Mouse (Mus musculus) midbrain, postnatal 0 days (tissue): Measurements from ENCODE around the gene Smndc1. TPM values are rescaled to one million over a fixed set of nuclear protein-coding genes. Genes with fewer than 3 reads are reported as not detected.

Experiments used
- ATAC-seq: fragments of 200-750 bp; cut with Nextera tagmentation; 2 replicates; pipeline ENCODE4 v1.8.0; 2017; ENCODE audit warnings: moderate number of reproducible peaks, mild to moderate bottlenecking, moderate TSS enrichment, moderate library complexity; ENCODE audit not compliant: low FRiP score
- DNase-seq: peaks from one replicate; pipeline ENCODE4 v3.0.0-alpha.2; 2015; ENCODE audit warnings: low spot score
- H3K27ac ChIP-seq: fragments of 300-500 bp; sonication (generic); 2 replicates; pipeline ENCODE4 v1.5.1; 2014; ENCODE audit warnings: low read depth, mild to moderate bottlenecking, low read length, mixed read lengths
- H3K27me3 ChIP-seq: fragments of 300-500 bp; sonication (generic); 2 replicates; pipeline ENCODE4 v1.6.1; 2014; ENCODE audit warnings: low read length, control low read depth, mixed read lengths; ENCODE audit not compliant: insufficient read depth
- H3K36me3 ChIP-seq: fragments of 300-500 bp; sonication (generic); 2 replicates; pipeline ENCODE4 v1.6.1; 2014; ENCODE audit warnings: low read length, control low read depth, mixed read lengths; ENCODE audit not compliant: insufficient read depth
- H3K4me1 ChIP-seq: fragments of 300-500 bp; sonication (generic); 2 replicates; pipeline ENCODE4 v1.6.1; 2014; ENCODE audit warnings: mild to moderate bottlenecking, control low read depth, antibody characterized with exemption, low read length, mixed read lengths; ENCODE audit not compliant: insufficient read depth
- H3K4me2 ChIP-seq: fragments of 300-500 bp; sonication (generic); 2 replicates; pipeline ENCODE4 v1.6.1; 2014; ENCODE audit warnings: low read depth, mild to moderate bottlenecking, low read length, mixed read lengths; ENCODE audit not compliant: poor library complexity, severe bottlenecking
- H3K4me3 ChIP-seq: fragments of 300-500 bp; sonication (generic); 2 replicates; pipeline ENCODE4 v1.5.1; 2014; ENCODE audit warnings: low read depth, mild to moderate bottlenecking, low read length, moderate library complexity
- H3K9ac ChIP-seq: fragments of 300-500 bp; sonication (generic); replicated peaks from 2 replicates; pipeline ENCODE4 v1.6.1; 2014; ENCODE audit warnings: mild to moderate bottlenecking, low read length, moderate library complexity, mixed read lengths; ENCODE audit not compliant: poor library complexity, severe bottlenecking
- H3K9me3 ChIP-seq: fragments of 300-500 bp; sonication (generic); 2 replicates; pipeline ENCODE4 v1.6.1; 2016; ENCODE audit warnings: low read length, control low read depth
- CTCF ChIP-seq: IDR thresholded peaks from 2 replicates; pipeline ENCODE4 v1.5.1; 2016; ENCODE audit warnings: antibody characterized with exemption, mild to moderate bottlenecking
- WGBS: fragments of 180-500 bp; shearing (Covaris S2); extraction: QIAGEN DNeasy Blood & Tissue Kit; methylation state at CpG from one replicate; pipeline ENCODE4 v1.1.7; 2014; 5-methylcytosine and 5-hydroxymethylcytosine counted together
- polyA plus RNA-seq: library from polyadenylated mRNA; unstranded; fragments of >200 nt; fragmentation: Nextera tagmentation; extraction: Ambion mirVana; gene quantifications from 2 replicates; pipeline ENCODE4 v1.2.1, GENCODE M21; 2015
- total RNA-seq: library from RNA; depleted of rRNA; stranded (reverse); fragments of >200 nt; gene quantifications from 2 replicates; pipeline ENCODE4 v1.2.3, GENCODE M21; 2014

Smndc1 gene
- total and polyA plus RNA-seq, 2 experiments from 2014 or later = 8.9 to 35.0 TPM

GRCm38 (mm10) chr19:53393646-53394045 lies 3.3 kb upstream of the Smndc1 start:
- DNase-seq (no peak), ATAC-seq (no peak)
- Histone ChIP-seq H3K27me3 (no peaks in the 10 kb centered on the region), H3K4me2 (no peak overlapping the region), H3K9ac (no peak overlapping the region), H3K4me3 (no peak overlapping the region), H3K27ac (no peak overlapping the region), H3K9me3 (no peaks in the 10 kb centered on the region), H3K4me1 (0 out of 2 replicates have a peak, but pooled peaks cover 6% of the 10 kb centered on the region), H3K36me3 (peaks cover under 1% of the 10 kb centered on the region; the same call in 1 of the 2 replicates)
- no peak for TF ChIP-seq CTCF

GRCm38 (mm10) chr19:53392781-53393343 lies 2.5 kb upstream of the Smndc1 start:
- 37% methylated on average over 8 of the region's 8 CpGs for WGBS
- TF ChIP-seq CTCF = no peak

GRCm38 (mm10) chr19:53391787-53392186 lies 1.4 kb upstream of the Smndc1 start:
- Histone ChIP-seq H3K27ac (no peak overlapping the region), H3K27me3 (no peaks in the 10 kb centered on the region), H3K36me3 (peaks cover 17% of the 10 kb centered on the region; the same call in 1 of the 2 replicates), H3K4me2 (peak overlapping the region; percentile 66), H3K4me3 (peak overlapping the region; percentile 95; the same call in 1 of the 2 replicates), H3K9me3 (no peaks in the 10 kb centered on the region), H3K9ac (peak overlapping the region; percentile 66; the same call in 1 of the 2 replicates), H3K4me1 (0 out of 2 replicates have a peak, but pooled peaks cover 6% of the 10 kb centered on the region)
- ATAC-seq = no peak
- WGBS = 85% methylated on average over 5 of the region's 5 CpGs
- no peak for DNase-seq
- no peak for TF ChIP-seq CTCF

More at GRCm38 (mm10) chr19:53392781-53393343, 2.5 kb upstream of the Smndc1 start:
- Histone ChIP-seq H3K27ac (no peak overlapping the region), H3K4me1 (0 out of 2 replicates have a peak, but pooled peaks cover 6% of the 10 kb centered on the region), H3K4me3 (no peak overlapping the region), H3K36me3 (peaks cover 6% of the 10 kb centered on the region; the same call in 1 of the 2 replicates), H3K4me2 (no peak overlapping the region), H3K27me3 (no peaks in the 10 kb centered on the region), H3K9me3 (no peaks in the 10 kb centered on the region), H3K9ac (0 out of 2 replicates have a peak overlapping the region, but pooled peaks have one; percentile 2)
- no peak for ATAC-seq
- DNase-seq = no peak

- H3K4me3 ChIP-seq = peak overlapping the region; percentile 95
- TF ChIP-seq CTCF = no peak
- no peaks in the 10 kb centered on the region for H3K9me3 ChIP-seq
- no peaks in the 10 kb centered on the region for H3K27me3 ChIP-seq
- H3K36me3 ChIP-seq = peaks cover 18% of the 10 kb centered on the region
- 0 out of 2 replicates have a peak, but pooled peaks cover 6% of the 10 kb centered on the region for H3K4me1 ChIP-seq
- H3K9ac ChIP-seq = peak overlapping the region; percentile 66
- peak overlapping the region; percentile 80; the same call in 1 of the 2 replicates for H3K27ac ChIP-seq
- no peak for DNase-seq
- ATAC-seq = no peak
- 45% methylated on average over 8 of the region's 8 CpGs for WGBS
- peak overlapping the region; percentile 66 for H3K4me2 ChIP-seq
Observed at GRCm38 (mm10) chr19:53391386-53391785, 1.0 kb upstream of the Smndc1 start.

GRCm38 (mm10) chr19:53389851-53390431 lies 437 bp downstream of the Smndc1 start:
- peak; percentile 80 for ATAC-seq
- Histone ChIP-seq H3K4me3 (peak overlapping the region; percentile 95), H3K36me3 (peaks cover 25% of the 10 kb centered on the region), H3K9ac (peak overlapping the region; percentile 99), H3K4me1 (0 out of 2 replicates have a peak, but pooled peaks cover 6% of the 10 kb centered on the region), H3K27me3 (no peaks in the 10 kb centered on the region), H3K9me3 (no peaks in the 10 kb centered on the region), H3K4me2 (peak overlapping the region; percentile 68), H3K27ac (peak overlapping the region; percentile 99)
- peak; percentile 51 for DNase-seq
- under 1% methylated on average over 48 of the region's 59 CpGs for WGBS
- no peak for TF ChIP-seq CTCF

- 23% methylated on average over 6 of the region's 6 CpGs for WGBS
- H3K9me3 ChIP-seq = no peaks in the 10 kb centered on the region
- H3K36me3 ChIP-seq = peaks cover 29% of the 10 kb centered on the region
- ATAC-seq = no peak
- no peaks in the 10 kb centered on the region for H3K27me3 ChIP-seq
- TF ChIP-seq CTCF = no peak
- 0 out of 2 replicates have a peak, but pooled peaks cover 6% of the 10 kb centered on the region for H3K4me1 ChIP-seq
- no peak overlapping the region for H3K27ac ChIP-seq
- peak overlapping the region; percentile 99 for H3K9ac ChIP-seq
- H3K4me2 ChIP-seq = peak overlapping the region; percentile 68
- peak overlapping the region; percentile 95 for H3K4me3 ChIP-seq
- no peak for DNase-seq
Observed at GRCm38 (mm10) chr19:53389417-53389816, 961 bp downstream of the Smndc1 start.
